Mouse (Mus musculus) embryonic facial prominence, embryonic 13.5 days (tissue): Measurements from ENCODE around the gene Pdrg1. TPM values are rescaled to one million over a fixed set of nuclear protein-coding genes. Genes with fewer than 3 reads are reported as not detected.
A peak's percentile ranks its signal among the peaks of the same experiment; 100 is the strongest.

Experiments
- ATAC-seq: fragments of 200-750 bp; cut with Nextera tagmentation; 2 replicates; pipeline ENCODE4 v1.8.0; 2017; ENCODE audit warnings: low read depth; ENCODE audit not compliant: insufficient number of reproducible peaks, insufficient read depth, low FRiP score, low TSS enrichment
- H3K27ac ChIP-seq: fragments of 300-500 bp; sonication (generic); 2 replicates; pipeline ENCODE4 v1.5.1; 2015; ENCODE audit warnings: moderate library complexity, mild to moderate bottlenecking, inconsistent platforms
- H3K27me3 ChIP-seq: fragments of 300-500 bp; sonication (generic); 2 replicates; pipeline ENCODE4 v1.6.1; 2015; ENCODE audit warnings: mild to moderate bottlenecking, inconsistent platforms
- H3K36me3 ChIP-seq: fragments of 300-500 bp; sonication (generic); 2 replicates; pipeline ENCODE4 v1.6.1; 2015; ENCODE audit warnings: mild to moderate bottlenecking, inconsistent platforms
- H3K4me1 ChIP-seq: fragments of 300-500 bp; sonication (generic); 2 replicates; pipeline ENCODE4 v1.6.1; 2015; ENCODE audit warnings: inconsistent platforms
- H3K4me2 ChIP-seq: fragments of 300-500 bp; sonication (generic); 2 replicates; pipeline ENCODE4 v1.6.1; 2015; ENCODE audit warnings: moderate library complexity, mild to moderate bottlenecking, inconsistent platforms
- H3K4me3 ChIP-seq: fragments of 300-500 bp; sonication (generic); 2 replicates; pipeline ENCODE4 v1.5.1; 2015; ENCODE audit warnings: mild to moderate bottlenecking, inconsistent platforms
- H3K9ac ChIP-seq: fragments of 300-500 bp; sonication (generic); 2 replicates; pipeline ENCODE4 v1.6.1; 2015; ENCODE audit warnings: mild to moderate bottlenecking, inconsistent platforms
- H3K9me3 ChIP-seq: fragments of 300-500 bp; sonication (generic); 2 replicates; pipeline ENCODE4 v1.6.1; 2016; ENCODE audit warnings: inconsistent platforms
- WGBS: fragments of 180-500 bp; shearing (Covaris S2); methylation state at CpG from one replicate; pipeline ENCODE4 v1.1.7; 2015; ENCODE audit warnings: mixed read lengths; 5-methylcytosine and 5-hydroxymethylcytosine counted together
- polyA plus RNA-seq: library from polyadenylated mRNA; unstranded; fragments of >200 nt; fragmentation: Nextera tagmentation; extraction: Ambion mirVana; gene quantifications from 2 replicates; pipeline ENCODE4 v1.2.1, GENCODE M21; 2015

Pdrg1 gene
- 120 and 136 TPM in 2 replicates for polyA plus RNA-seq

DNA sequence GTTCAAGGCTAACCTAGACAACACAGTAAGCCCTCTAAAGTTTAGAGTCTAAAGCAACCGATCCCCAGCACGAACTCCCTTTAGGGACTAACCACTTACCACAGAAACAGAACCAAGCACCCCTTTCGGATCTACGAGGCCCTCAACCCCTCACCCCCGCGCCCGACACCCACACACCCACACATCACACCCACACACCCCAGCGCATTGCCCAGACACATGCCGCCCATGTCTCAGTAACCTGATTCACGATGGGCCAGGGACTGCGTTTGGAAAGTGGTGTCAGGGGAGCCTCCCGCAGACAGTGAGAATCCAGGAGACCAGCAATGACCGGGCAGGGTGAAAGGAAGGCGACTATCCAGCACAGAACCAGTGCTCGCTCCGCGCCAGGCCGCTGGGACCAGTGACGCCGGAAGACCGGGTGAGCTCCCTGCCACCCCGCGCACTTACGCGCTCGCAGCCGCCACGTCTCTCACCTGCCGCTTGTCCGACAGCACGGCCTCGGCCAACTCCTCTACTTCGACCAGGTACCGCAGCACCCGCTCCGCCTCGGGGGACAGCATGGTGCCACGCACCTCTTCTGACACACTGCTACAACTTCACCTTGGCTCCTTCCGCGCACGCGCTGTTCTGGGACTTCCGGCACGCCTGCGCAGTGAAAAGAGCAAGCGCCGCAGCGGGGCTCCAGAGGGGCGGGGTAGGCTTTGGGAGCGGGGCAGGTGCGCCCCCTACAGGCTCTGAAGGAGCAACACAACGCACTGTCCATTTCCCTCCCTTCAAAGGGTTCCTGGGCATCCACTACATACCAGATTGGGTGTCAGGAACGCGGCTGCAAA is at the start of gene Pdrg1:
Gene Pdrg1 (minus strand): TSS at position 670 of the 836 bp plus-strand sequence.
- Histone ChIP-seq H3K9me3 (no peaks in the 10 kb centered on the region), H3K4me2 (peak within 1 kb of the TSS; percentile 89), H3K27me3 (0 out of 2 replicates have a peak, but pooled peaks cover 4% of the 10 kb centered on the region), H3K4me3 (peak within 1 kb of the TSS; percentile 85), H3K27ac (no peak within 1 kb of the TSS), H3K9ac (peak within 1 kb of the TSS; percentile 89), H3K4me1 (peaks cover 10% of the 10 kb centered on the region), H3K36me3 (peaks cover 31% of the 10 kb centered on the region)
- under 1% methylated on average over 54 of the region's 54 CpGs for WGBS
- ATAC-seq, result peak; percentile 93

DNA sequence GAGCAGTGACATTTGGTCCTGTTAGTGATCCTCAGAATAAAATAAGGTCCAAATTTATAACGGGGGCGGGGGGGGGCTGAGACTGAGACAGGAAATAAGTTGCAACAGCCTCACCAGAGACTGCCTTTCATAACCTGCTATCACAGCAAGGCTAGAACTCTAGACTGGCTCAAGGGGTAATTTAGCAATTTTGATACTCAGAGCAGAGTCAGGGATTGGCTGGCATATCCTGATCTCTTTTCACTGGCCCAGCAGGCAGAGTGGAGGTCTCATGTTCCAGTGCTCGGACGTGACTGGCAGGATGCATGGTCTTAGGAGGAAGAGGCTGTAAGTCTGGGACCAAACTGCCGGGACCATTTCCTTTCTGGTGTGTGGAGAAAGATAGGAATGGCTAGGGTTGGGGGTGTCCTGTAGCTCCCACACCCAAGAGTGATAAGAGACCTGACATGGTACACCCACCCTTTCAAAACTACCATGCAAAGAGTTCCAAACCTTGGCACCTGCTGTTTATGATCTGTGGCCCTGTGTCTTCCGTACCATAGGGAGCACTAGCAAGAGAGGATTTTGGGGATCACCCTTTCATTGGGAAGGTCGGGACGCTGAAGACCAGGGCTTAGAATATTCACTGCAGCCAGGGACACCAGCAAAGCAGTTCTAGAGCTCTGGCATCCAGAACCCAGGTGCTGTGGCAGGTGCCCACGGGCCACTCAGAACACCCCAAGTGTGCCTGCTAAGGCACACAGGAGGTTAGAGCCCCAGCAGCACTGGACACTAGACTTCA is 49.2 kb upstream of the Pdrg1 start:
- Histone ChIP-seq H3K4me2 (no peak overlapping the region), H3K27ac (no peak overlapping the region), H3K4me1 (no peaks in the 10 kb centered on the region), H3K9me3 (no peaks in the 10 kb centered on the region), H3K4me3 (no peak overlapping the region), H3K9ac (no peak overlapping the region), H3K36me3 (no peaks in the 10 kb centered on the region), H3K27me3 (peaks cover 37% of the 10 kb centered on the region)
- 61% methylated on average over 9 of the region's 9 CpGs for WGBS
- no peak for ATAC-seq

DNA sequence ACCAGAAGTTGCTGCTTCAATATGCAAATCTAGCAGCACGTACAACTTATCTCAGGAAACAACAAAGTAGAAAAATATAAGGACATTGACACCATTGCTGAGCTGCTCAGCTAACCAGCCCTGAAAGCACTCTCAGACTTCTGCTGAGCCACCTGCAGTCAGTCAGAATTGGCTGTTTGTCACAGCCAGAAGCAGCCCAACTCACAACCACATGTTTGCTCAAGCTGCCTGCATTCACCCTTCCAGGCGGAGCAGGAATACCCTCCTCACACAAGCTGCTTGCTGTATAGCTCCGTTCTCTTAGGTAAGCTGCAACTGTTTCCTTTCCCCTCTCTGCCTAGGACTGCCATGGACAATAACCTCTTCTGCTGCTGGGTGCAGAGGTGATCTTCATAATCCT is 48.2 kb upstream of the Pdrg1 start:
- Histone ChIP-seq H3K4me2 (no peak overlapping the region), H3K9me3 (no peaks in the 10 kb centered on the region), H3K27ac (no peak overlapping the region), H3K9ac (no peak overlapping the region), H3K4me3 (no peak overlapping the region), H3K36me3 (no peaks in the 10 kb centered on the region), H3K27me3 (peaks cover 29% of the 10 kb centered on the region), H3K4me1 (no peaks in the 10 kb centered on the region)
- ATAC-seq, result no peak
- WGBS, result 49% methylated on average over 3 of the region's 3 CpGs

GRCm38 (mm10) chr2:153060216-153060615 is 45.0 kb upstream of the Pdrg1 start:
- Histone ChIP-seq H3K9ac (no peak overlapping the region), H3K27ac (no peak overlapping the region), H3K27me3 (no peaks in the 10 kb centered on the region; the same call in 1 of the 2 replicates), H3K36me3 (no peaks in the 10 kb centered on the region), H3K9me3 (no peaks in the 10 kb centered on the region), H3K4me3 (no peak overlapping the region), H3K4me2 (no peak overlapping the region), H3K4me1 (no peaks in the 10 kb centered on the region)
- WGBS, result 87% methylated on average over 7 of the region's 7 CpGs
- no peak for ATAC-seq

- WGBS, result 70% methylated on average over 4 of the region's 4 CpGs
Measured at GRCm38 (mm10) chr2:153058365-153058764, 43.1 kb upstream of the Pdrg1 start.

GRCm38 (mm10) chr2:153055270-153055920 is 40.2 kb upstream of the Pdrg1 start:
- peaks cover 5% of the 10 kb centered on the region; the same call in 1 of the 2 replicates for H3K4me1 ChIP-seq
- no peak overlapping the region for H3K4me3 ChIP-seq
- 51% methylated on average over 6 of the region's 6 CpGs for WGBS
- no peaks in the 10 kb centered on the region for H3K9me3 ChIP-seq
- no peak overlapping the region for H3K9ac ChIP-seq
- peaks cover 46% of the 10 kb centered on the region for H3K27me3 ChIP-seq
- no peak for ATAC-seq
- no peak overlapping the region for H3K27ac ChIP-seq
- no peaks in the 10 kb centered on the region for H3K36me3 ChIP-seq
- H3K4me2 ChIP-seq, result no peak overlapping the region

More at GRCm38 (mm10) chr2:153058365-153058764, 43.1 kb upstream of the Pdrg1 start:
- H3K9me3 ChIP-seq, result no peaks in the 10 kb centered on the region
- H3K36me3 ChIP-seq, result no peaks in the 10 kb centered on the region
- H3K4me3 ChIP-seq, result no peak overlapping the region
- peaks cover 16% of the 10 kb centered on the region for H3K27me3 ChIP-seq
- no peak overlapping the region for H3K4me2 ChIP-seq
- H3K9ac ChIP-seq, result no peak overlapping the region
- no peak for ATAC-seq
- H3K27ac ChIP-seq, result no peak overlapping the region
- no peaks in the 10 kb centered on the region for H3K4me1 ChIP-seq

- Histone ChIP-seq H3K36me3 (no peaks in the 10 kb centered on the region), H3K4me2 (no peak overlapping the region), H3K9me3 (no peaks in the 10 kb centered on the region), H3K4me1 (peaks cover 14% of the 10 kb centered on the region), H3K4me3 (no peak overlapping the region), H3K27me3 (peaks cover 46% of the 10 kb centered on the region), H3K27ac (no peak overlapping the region), H3K9ac (no peak overlapping the region)
- no peak for ATAC-seq
- 85% methylated on average over 8 of the region's 8 CpGs for WGBS
Measured at GRCm38 (mm10) chr2:153053896-153054295, 38.7 kb upstream of the Pdrg1 start.

- Histone ChIP-seq H3K27me3 (peaks cover 51% of the 10 kb centered on the region), H3K9me3 (no peaks in the 10 kb centered on the region), H3K27ac (no peak overlapping the region), H3K36me3 (no peaks in the 10 kb centered on the region), H3K4me2 (peak overlapping the region; percentile 30), H3K4me3 (peak overlapping the region; percentile 9; the same call in 1 of the 2 replicates), H3K4me1 (peaks cover 14% of the 10 kb centered on the region), H3K9ac (peak overlapping the region; percentile 36; the same call in 1 of the 2 replicates)
- ATAC-seq, result no peak
- WGBS, result 6% methylated on average over 27 of the region's 30 CpGs
Measured at GRCm38 (mm10) chr2:153052700-153053351, 37.6 kb upstream of the Pdrg1 start.

DNA sequence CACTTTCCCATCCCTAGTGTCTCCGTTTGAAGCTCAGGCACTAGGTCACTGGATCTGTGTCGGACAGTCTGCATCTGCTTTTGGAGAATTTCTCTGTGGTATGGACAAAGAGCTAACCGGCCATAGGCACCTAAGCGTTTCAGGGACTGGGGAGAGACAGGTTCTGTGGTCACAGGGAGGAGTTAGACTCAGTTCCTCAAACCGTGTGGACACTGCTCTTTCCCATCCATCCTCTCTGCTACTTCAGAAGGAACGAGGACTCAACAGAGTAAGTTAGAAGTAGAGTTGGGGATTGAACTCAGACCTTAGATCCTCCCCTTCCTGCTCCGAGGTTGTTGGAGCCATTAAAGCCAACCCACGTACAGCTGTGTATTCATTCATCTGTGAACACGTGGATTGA is 36.3 kb upstream of the Pdrg1 start:
- ATAC-seq, result no peak
- H3K9me3 ChIP-seq, result no peaks in the 10 kb centered on the region
- no peaks in the 10 kb centered on the region for H3K36me3 ChIP-seq
- WGBS, result 80% methylated on average over 9 of the region's 9 CpGs
- no peak overlapping the region for H3K4me3 ChIP-seq
- peaks cover 15% of the 10 kb centered on the region for H3K4me1 ChIP-seq
- peaks cover 55% of the 10 kb centered on the region for H3K27me3 ChIP-seq
- no peak overlapping the region for H3K9ac ChIP-seq
- no peak overlapping the region for H3K4me2 ChIP-seq
- no peak overlapping the region for H3K27ac ChIP-seq

GRCm38 (mm10) chr2:153051095-153051494 is 35.9 kb upstream of the Pdrg1 start:
- 73% methylated on average over 6 of the region's 6 CpGs for WGBS
- Histone ChIP-seq H3K27ac (no peak overlapping the region), H3K4me2 (no peak overlapping the region), H3K4me1 (peaks cover 19% of the 10 kb centered on the region), H3K9me3 (no peaks in the 10 kb centered on the region), H3K27me3 (peaks cover 55% of the 10 kb centered on the region), H3K9ac (no peak overlapping the region), H3K36me3 (no peaks in the 10 kb centered on the region), H3K4me3 (no peak overlapping the region)
- ATAC-seq, result no peak

DNA sequence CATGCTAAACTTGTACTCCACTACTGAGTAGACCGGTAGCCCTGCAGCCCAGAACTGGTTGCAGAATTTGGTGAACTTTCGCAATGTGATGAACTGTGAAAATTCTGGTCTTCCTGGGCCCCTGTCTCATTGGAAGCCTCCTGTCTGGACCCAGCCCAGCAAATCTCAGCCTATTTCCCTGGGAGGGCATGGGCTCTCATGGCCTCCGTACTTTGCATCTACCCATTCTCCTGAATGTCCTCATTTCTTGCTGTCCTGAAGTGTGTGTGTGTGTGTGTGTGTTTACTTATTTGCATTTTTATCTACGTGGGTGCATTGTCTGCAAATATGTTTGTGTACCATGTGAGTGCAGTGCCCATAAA is 34.8 kb upstream of the Pdrg1 start:
- H3K4me2 ChIP-seq, result no peak overlapping the region
- H3K36me3 ChIP-seq, result no peaks in the 10 kb centered on the region
- WGBS, result 82% methylated on average over 4 of the region's 4 CpGs
- H3K4me1 ChIP-seq, result peaks cover 26% of the 10 kb centered on the region
- no peaks in the 10 kb centered on the region for H3K9me3 ChIP-seq
- no peak overlapping the region for H3K27ac ChIP-seq
- H3K4me3 ChIP-seq, result no peak overlapping the region
- ATAC-seq, result no peak
- H3K9ac ChIP-seq, result no peak overlapping the region
- peaks cover 55% of the 10 kb centered on the region for H3K27me3 ChIP-seq
